Mouse (Mus musculus): Measurements from ENCODE around the gene Lctl.

GRCm38 (mm10) chr9:64116876-64117275 lies at the start of gene Lctl:
- TF ChIP-seq POLR2A (IDR thresholded peaks at IDR 0.05; ENCODE audit: insufficient read depth, low read depth, low read length) (no peak), CTCF (IDR thresholded peaks at IDR 0.05; ENCODE audit: insufficient read depth, low read depth, low read length) (no peak)
